Mouse (Mus musculus): ENCODE measurements around the gene Iapp. TPM values are rescaled to one million over a fixed set of nuclear protein-coding genes. Genes with fewer than 3 reads are reported as not detected.
"Not testable (repeated sequence)": the region's sequence is repeated elsewhere in the genome, so short reads cannot be mapped to it uniquely, and the experiment has no call there.

Iapp gene
- polyA plus RNA-seq (2015; fragmentation: Nextera tagmentation; extraction: Ambion mirVana) = 35.9 and 42.4 TPM in 2 replicates

- Histone ChIP-seq H3K4me1 (ENCODE audit: control insufficient read depth, insufficient read depth, low read length) (no peaks in the 10 kb centered on the region), H3K27ac (ENCODE audit: low read length) (no peak within 1 kb of the TSS), H3K4me3 (ENCODE audit: low read length) (no peak within 1 kb of the TSS), H3K4me2 (ENCODE audit: low read depth, low read length) (no peak within 1 kb of the TSS), H3K9me3 (ENCODE audit: control insufficient read depth, low read length) (no peaks in the 10 kb centered on the region), H3K36me3 (ENCODE audit: control insufficient read depth, insufficient read depth, low read length) (no peaks in the 10 kb centered on the region), H3K9ac (ENCODE audit: low read depth, low read length) (no peak within 1 kb of the TSS), H3K27me3 (replicated peaks; ENCODE audit: control insufficient read depth, insufficient read depth, low read length) (no peaks in the 10 kb centered on the region)
- WGBS = 52% methylated on average over 4 of the region's 4 CpGs
- ATAC-seq = no peak
Observed at GRCm38 (mm10) chr6:142298098-142298497, at the start of gene Iapp. TSS of gene Iapp (plus strand) at chr6:142298423.

- not testable (repeated sequence) for H3K9ac ChIP-seq (ENCODE audit: low read depth, low read length); ATAC-seq; H3K9me3 ChIP-seq (ENCODE audit: control insufficient read depth, low read length); H3K4me2 ChIP-seq (ENCODE audit: low read depth, low read length); H3K4me1 ChIP-seq (ENCODE audit: control insufficient read depth, insufficient read depth, low read length); H3K27me3 ChIP-seq (replicated peaks; ENCODE audit: control insufficient read depth, insufficient read depth, low read length); H3K4me3 ChIP-seq (ENCODE audit: low read length); H3K36me3 ChIP-seq (ENCODE audit: control insufficient read depth, insufficient read depth, low read length); H3K27ac ChIP-seq (ENCODE audit: low read length)
- 86% methylated on average over 1 of the region's 1 CpGs for WGBS
Observed at GRCm38 (mm10) chr6:142250738-142251307, 47.4 kb upstream of the Iapp start.

- H3K36me3 ChIP-seq (ENCODE audit: control insufficient read depth, insufficient read depth, low read length) = no peaks in the 10 kb centered on the region
- H3K4me1 ChIP-seq (ENCODE audit: control insufficient read depth, insufficient read depth, low read length) = no peaks in the 10 kb centered on the region
- no peak overlapping the region for H3K4me3 ChIP-seq (ENCODE audit: low read length)
- ATAC-seq = no peak
- no peak overlapping the region for H3K9ac ChIP-seq (ENCODE audit: low read depth, low read length)
- H3K9me3 ChIP-seq (ENCODE audit: control insufficient read depth, low read length) = no peaks in the 10 kb centered on the region
- H3K27ac ChIP-seq (ENCODE audit: low read length) = no peak overlapping the region
- no peaks in the 10 kb centered on the region for H3K27me3 ChIP-seq (replicated peaks; ENCODE audit: control insufficient read depth, insufficient read depth, low read length)
- 5% methylated on average over 4 of the region's 4 CpGs for WGBS
- H3K4me2 ChIP-seq (ENCODE audit: low read depth, low read length) = no peak overlapping the region
Observed at GRCm38 (mm10) chr6:142275721-142276442, 22.3 kb upstream of the Iapp start.

- WGBS = 59% methylated on average over 12 of the region's 12 CpGs
- Histone ChIP-seq H3K9ac (ENCODE audit: low read depth, low read length) (no peak overlapping the region), H3K4me3 (ENCODE audit: low read length) (no peak overlapping the region), H3K4me2 (ENCODE audit: low read depth, low read length) (no peak overlapping the region), H3K9me3 (ENCODE audit: control insufficient read depth, low read length) (no peaks in the 10 kb centered on the region), H3K36me3 (ENCODE audit: control insufficient read depth, insufficient read depth, low read length) (no peaks in the 10 kb centered on the region), H3K4me1 (ENCODE audit: control insufficient read depth, insufficient read depth, low read length) (no peaks in the 10 kb centered on the region), H3K27me3 (replicated peaks; ENCODE audit: control insufficient read depth, insufficient read depth, low read length) (no peaks in the 10 kb centered on the region), H3K27ac (ENCODE audit: low read length) (no peak overlapping the region)
- peak; percentile 72 for ATAC-seq
Observed at GRCm38 (mm10) chr6:142289413-142290118, 8.7 kb upstream of the Iapp start.

GRCm38 (mm10) chr6:142305076-142305475 is 6.9 kb downstream of the Iapp start:
- Histone ChIP-seq H3K4me3 (ENCODE audit: low read length) (no peak overlapping the region), H3K27ac (ENCODE audit: low read length) (no peak overlapping the region), H3K4me2 (ENCODE audit: low read depth, low read length) (no peak overlapping the region), H3K27me3 (replicated peaks; ENCODE audit: control insufficient read depth, insufficient read depth, low read length) (no peaks in the 10 kb centered on the region), H3K4me1 (ENCODE audit: control insufficient read depth, insufficient read depth, low read length) (no peaks in the 10 kb centered on the region), H3K9me3 (ENCODE audit: control insufficient read depth, low read length) (peaks cover 2% of the 10 kb centered on the region; the same call in 1 of the 2 replicates), H3K9ac (ENCODE audit: low read depth, low read length) (no peak overlapping the region), H3K36me3 (ENCODE audit: control insufficient read depth, insufficient read depth, low read length) (no peaks in the 10 kb centered on the region)
- ATAC-seq = no peak

- WGBS = 79% methylated on average over 5 of the region's 5 CpGs
- Histone ChIP-seq H3K27me3 (replicated peaks; ENCODE audit: control insufficient read depth, insufficient read depth, low read length) (no peaks in the 10 kb centered on the region), H3K27ac (ENCODE audit: low read length) (no peak overlapping the region), H3K36me3 (ENCODE audit: control insufficient read depth, insufficient read depth, low read length) (no peaks in the 10 kb centered on the region), H3K4me1 (ENCODE audit: control insufficient read depth, insufficient read depth, low read length) (no peaks in the 10 kb centered on the region), H3K4me3 (ENCODE audit: low read length) (no peak overlapping the region), H3K9me3 (ENCODE audit: control insufficient read depth, low read length) (peaks cover 2% of the 10 kb centered on the region; the same call in 1 of the 2 replicates), H3K9ac (ENCODE audit: low read depth, low read length) (no peak overlapping the region), H3K4me2 (ENCODE audit: low read depth, low read length) (no peak overlapping the region)
- no peak for ATAC-seq
Observed at GRCm38 (mm10) chr6:142314285-142314684, 16.1 kb downstream of the Iapp start.

- Histone ChIP-seq H3K9me3 (ENCODE audit: control insufficient read depth, low read length) (no peaks in the 10 kb centered on the region), H3K27me3 (replicated peaks; ENCODE audit: control insufficient read depth, insufficient read depth, low read length) (no peaks in the 10 kb centered on the region), H3K9ac (ENCODE audit: low read depth, low read length) (no peak overlapping the region), H3K4me1 (ENCODE audit: control insufficient read depth, insufficient read depth, low read length) (no peaks in the 10 kb centered on the region), H3K4me2 (ENCODE audit: low read depth, low read length) (no peak overlapping the region), H3K4me3 (ENCODE audit: low read length) (no peak overlapping the region), H3K27ac (ENCODE audit: low read length) (no peak overlapping the region), H3K36me3 (ENCODE audit: control insufficient read depth, insufficient read depth, low read length) (no peaks in the 10 kb centered on the region)
- ATAC-seq = no peak
Observed at GRCm38 (mm10) chr6:142317106-142317505, 18.9 kb downstream of the Iapp start.

GRCm38 (mm10) chr6:142322881-142323280 is 24.7 kb downstream of the Iapp start, which contains the start of gene Slco1a5:
TSS of gene Slco1a5 (minus strand) at chr6:142322981.
- no peak for ATAC-seq
- Histone ChIP-seq H3K4me2 (ENCODE audit: low read depth, low read length) (no peak within 1 kb of the TSS), H3K9ac (ENCODE audit: low read depth, low read length) (no peak within 1 kb of the TSS), H3K4me3 (ENCODE audit: low read length) (no peak within 1 kb of the TSS), H3K36me3 (ENCODE audit: control insufficient read depth, insufficient read depth, low read length) (no peaks in the 10 kb centered on the region), H3K9me3 (ENCODE audit: control insufficient read depth, low read length) (no peaks in the 10 kb centered on the region), H3K27ac (ENCODE audit: low read length) (no peak within 1 kb of the TSS), H3K27me3 (replicated peaks; ENCODE audit: control insufficient read depth, insufficient read depth, low read length) (no peaks in the 10 kb centered on the region), H3K4me1 (ENCODE audit: control insufficient read depth, insufficient read depth, low read length) (no peaks in the 10 kb centered on the region)
- 26% methylated on average over 4 of the region's 4 CpGs for WGBS

GRCm38 (mm10) chr6:142326598-142326997 is 28.4 kb downstream of the Iapp start:
- H3K4me3 ChIP-seq (ENCODE audit: low read length) = no peak overlapping the region
- H3K36me3 ChIP-seq (ENCODE audit: control insufficient read depth, insufficient read depth, low read length) = no peaks in the 10 kb centered on the region
- H3K27me3 ChIP-seq (replicated peaks; ENCODE audit: control insufficient read depth, insufficient read depth, low read length) = no peaks in the 10 kb centered on the region
- no peaks in the 10 kb centered on the region for H3K9me3 ChIP-seq (ENCODE audit: control insufficient read depth, low read length)
- H3K9ac ChIP-seq (ENCODE audit: low read depth, low read length) = no peak overlapping the region
- WGBS = 74% methylated on average over 3 of the region's 3 CpGs
- H3K27ac ChIP-seq (ENCODE audit: low read length) = no peak overlapping the region
- H3K4me1 ChIP-seq (ENCODE audit: control insufficient read depth, insufficient read depth, low read length) = no peaks in the 10 kb centered on the region
- no peak for ATAC-seq
- no peak overlapping the region for H3K4me2 ChIP-seq (ENCODE audit: low read depth, low read length)

Measured in intestine, embryonic 16.5 days (tissue).